Mouse (Mus musculus): ENCODE data around the gene C330007P06Rik. TPM values are rescaled to one million over a fixed set of nuclear protein-coding genes. Genes with fewer than 3 reads are reported as not detected.
"Not testable (repeated sequence)": the region's sequence is repeated elsewhere in the genome, so short reads cannot be mapped to it uniquely, and the experiment has no call there.

C330007P06Rik gene
- polyA plus RNA-seq, 1 experiment from 2014 or later: 25.1 TPM

- DNase-seq (ENCODE audit: low spot score): peak; percentile 91
- peaks cover 10% of the 10 kb centered on the region; the same call in 1 of the 2 replicates for H3K4me1 ChIP-seq (replicated peaks)
- peak overlapping the region; percentile 43 for H3K4me3 ChIP-seq
- no peaks in the 10 kb centered on the region for H3K36me3 ChIP-seq
- H3K27me3 ChIP-seq (ENCODE audit: insufficient read depth, poor library complexity, severe bottlenecking): no peaks in the 10 kb centered on the region
- 17% methylated on average over 45 of the region's 45 CpGs for WGBS
- H3K27ac ChIP-seq: peak overlapping the region; percentile 85
- H3K9me3 ChIP-seq: no peaks in the 10 kb centered on the region
Observed at GRCm38 (mm10) chrX:36807360-36808317, 66.3 kb downstream of the C330007P06Rik start.

GRCm38 (mm10) chrX:36805466-36806235, 68.3 kb downstream of the C330007P06Rik start:
- H3K4me1 ChIP-seq (replicated peaks): peaks cover 10% of the 10 kb centered on the region; the same call in 1 of the 2 replicates

GRCm38 (mm10) chrX:36804196-36804595, 69.7 kb downstream of the C330007P06Rik start:
- no peak overlapping the region for H3K27ac ChIP-seq
- H3K4me1 ChIP-seq (replicated peaks): peaks cover 10% of the 10 kb centered on the region; the same call in 1 of the 2 replicates
- H3K9me3 ChIP-seq: no peaks in the 10 kb centered on the region
- H3K27me3 ChIP-seq (ENCODE audit: insufficient read depth, poor library complexity, severe bottlenecking): no peaks in the 10 kb centered on the region
- H3K4me3 ChIP-seq: no peak overlapping the region
- 70% methylated on average over 5 of the region's 5 CpGs for WGBS
- H3K36me3 ChIP-seq: no peaks in the 10 kb centered on the region
- DNase-seq (ENCODE audit: low spot score): no peak

More at GRCm38 (mm10) chrX:36805466-36806235, 68.3 kb downstream of the C330007P06Rik start:
- no peaks in the 10 kb centered on the region for H3K27me3 ChIP-seq (ENCODE audit: insufficient read depth, poor library complexity, severe bottlenecking)
- no peaks in the 10 kb centered on the region for H3K36me3 ChIP-seq
- no peak overlapping the region for H3K27ac ChIP-seq
- H3K4me3 ChIP-seq: no peak overlapping the region
- H3K9me3 ChIP-seq: no peaks in the 10 kb centered on the region
- no peak for DNase-seq (ENCODE audit: low spot score)
- WGBS: 62% methylated on average over 5 of the region's 5 CpGs

- Histone ChIP-seq H3K9me3 (no peaks in the 10 kb centered on the region), H3K4me3 (no peak overlapping the region), H3K4me1 (replicated peaks) (peaks cover 10% of the 10 kb centered on the region; the same call in 1 of the 2 replicates), H3K27ac (no peak overlapping the region), H3K27me3 (ENCODE audit: insufficient read depth, poor library complexity, severe bottlenecking) (no peaks in the 10 kb centered on the region), H3K36me3 (peaks cover 2% of the 10 kb centered on the region)
- WGBS: 79% methylated on average over 5 of the region's 5 CpGs
- no peak for DNase-seq (ENCODE audit: low spot score)
Observed at GRCm38 (mm10) chrX:36803189-36803588, 70.7 kb downstream of the C330007P06Rik start.

GRCm38 (mm10) chrX:36799131-36799879, 74.6 kb downstream of the C330007P06Rik start:
- H3K27ac ChIP-seq: no peak overlapping the region
- peaks cover 12% of the 10 kb centered on the region for H3K36me3 ChIP-seq
- no peaks in the 10 kb centered on the region for H3K27me3 ChIP-seq (ENCODE audit: insufficient read depth, poor library complexity, severe bottlenecking)
- no peak overlapping the region for H3K4me3 ChIP-seq
- no peaks in the 10 kb centered on the region; the same call in 1 of the 2 replicates for H3K9me3 ChIP-seq
- H3K4me1 ChIP-seq (replicated peaks): 0 out of 2 replicates have a peak, but pooled peaks cover 4% of the 10 kb centered on the region
- DNase-seq (ENCODE audit: low spot score): no peak
- 56% methylated on average over 6 of the region's 6 CpGs for WGBS

- 84% methylated on average over 8 of the region's 8 CpGs for WGBS
- Histone ChIP-seq H3K27ac (peak overlapping the region; percentile 91), H3K36me3 (peaks cover 12% of the 10 kb centered on the region), H3K4me3 (peak overlapping the region; percentile 67)
- H3K4me1 ChIP-seq (replicated peaks); H3K9me3 ChIP-seq; H3K27me3 ChIP-seq (ENCODE audit: insufficient read depth, poor library complexity, severe bottlenecking); DNase-seq (ENCODE audit: low spot score): not testable (repeated sequence)
Observed at GRCm38 (mm10) chrX:36796734-36797133, 77.2 kb downstream of the C330007P06Rik start.

- peak overlapping the region; percentile 67 for H3K4me3 ChIP-seq
- 0 out of 2 replicates have a peak, but pooled peaks cover 4% of the 10 kb centered on the region for H3K4me1 ChIP-seq (replicated peaks)
- H3K36me3 ChIP-seq: peaks cover 12% of the 10 kb centered on the region
- DNase-seq (ENCODE audit: low spot score): peak; percentile 78
- H3K27ac ChIP-seq: peak overlapping the region; percentile 91
- no peaks in the 10 kb centered on the region; the same call in 1 of the 2 replicates for H3K9me3 ChIP-seq
- 12% methylated on average over 41 of the region's 41 CpGs for WGBS
- H3K27me3 ChIP-seq (ENCODE audit: insufficient read depth, poor library complexity, severe bottlenecking): no peaks in the 10 kb centered on the region
Observed at GRCm38 (mm10) chrX:36796163-36796581, 77.7 kb downstream of the C330007P06Rik start.

- peak; percentile 82 for DNase-seq (ENCODE audit: low spot score)
- Histone ChIP-seq H3K27me3 (ENCODE audit: insufficient read depth, poor library complexity, severe bottlenecking) (no peaks in the 10 kb centered on the region), H3K27ac (peak within 1 kb of the TSS; percentile 91), H3K4me1 (replicated peaks) (0 out of 2 replicates have a peak, but pooled peaks cover 4% of the 10 kb centered on the region), H3K4me3 (peak within 1 kb of the TSS; percentile 67), H3K9me3 (no peaks in the 10 kb centered on the region; the same call in 1 of the 2 replicates), H3K36me3 (peaks cover 12% of the 10 kb centered on the region)
- WGBS: 17% methylated on average over 41 of the region's 41 CpGs
Observed at GRCm38 (mm10) chrX:36795424-36796162, 78.3 kb downstream of the C330007P06Rik start, which contains the start of gene Slc25a5. Slc25a5 (plus strand) TSS chrX:36795651.

- H3K36me3 ChIP-seq: peaks cover 12% of the 10 kb centered on the region
- H3K4me1 ChIP-seq (replicated peaks): 0 out of 2 replicates have a peak, but pooled peaks cover 4% of the 10 kb centered on the region
- H3K27ac ChIP-seq: no peak overlapping the region
- WGBS: 56% methylated on average over 5 of the region's 5 CpGs
- H3K9me3 ChIP-seq: no peaks in the 10 kb centered on the region; the same call in 1 of the 2 replicates
- no peak for DNase-seq (ENCODE audit: low spot score)
- H3K4me3 ChIP-seq: no peak overlapping the region
- H3K27me3 ChIP-seq (ENCODE audit: insufficient read depth, poor library complexity, severe bottlenecking): no peaks in the 10 kb centered on the region
Observed at GRCm38 (mm10) chrX:36794571-36794970, 79.3 kb downstream of the C330007P06Rik start.

- H3K27me3 ChIP-seq (ENCODE audit: insufficient read depth, poor library complexity, severe bottlenecking): no peaks in the 10 kb centered on the region
- H3K4me1 ChIP-seq (replicated peaks): no peaks in the 10 kb centered on the region
- DNase-seq (ENCODE audit: low spot score): no peak
- no peaks in the 10 kb centered on the region for H3K36me3 ChIP-seq
- no peak overlapping the region for H3K4me3 ChIP-seq
- no peak overlapping the region for H3K27ac ChIP-seq
- H3K9me3 ChIP-seq: no peaks in the 10 kb centered on the region
- 62% methylated on average over 4 of the region's 4 CpGs for WGBS
Observed at GRCm38 (mm10) chrX:36789360-36789759, 84.6 kb downstream of the C330007P06Rik start.

- Histone ChIP-seq H3K36me3 (no peaks in the 10 kb centered on the region), H3K9me3 (no peaks in the 10 kb centered on the region), H3K4me3 (no peak overlapping the region), H3K27ac (no peak overlapping the region), H3K4me1 (replicated peaks) (no peaks in the 10 kb centered on the region), H3K27me3 (ENCODE audit: insufficient read depth, poor library complexity, severe bottlenecking) (no peaks in the 10 kb centered on the region)
- no peak for DNase-seq (ENCODE audit: low spot score)
- WGBS: 78% methylated on average over 4 of the region's 4 CpGs
Observed at GRCm38 (mm10) chrX:36777694-36778093, 96.2 kb downstream of the C330007P06Rik start.
